Mouse (Mus musculus): ENCODE data around the gene Pfkfb2.

GRCm38 (mm10) chr1:130640967-130641366 is 88.1 kb downstream of the Pfkfb2 start:
- TF ChIP-seq CTCF (IDR thresholded peaks at IDR 0.05; ENCODE audit: low read depth, low read length) (no peak), GATA1 (IDR thresholded peaks at IDR 0.05; ENCODE audit: borderline replicate concordance, low read length) (no peak), TAL1 (conservative IDR thresholded peaks at IDR 0.05; ENCODE audit: low read depth, low read length) (no peak), POLR2AphosphoS5 (IDR thresholded peaks at IDR 0.05; ENCODE audit: insufficient replicate concordance, low read depth, low read length) (no peak), GATA2 (IDR thresholded peaks at IDR 0.05; ENCODE audit: borderline replicate concordance, low read depth, low read length) (no peak)
